Mouse (Mus musculus) lung, adult 2 months (tissue): Measurements from ENCODE around the gene Nme7. TPM values are rescaled to one million over a fixed set of nuclear protein-coding genes. Genes with fewer than 3 reads are reported as not detected.

Source experiments
- DNase-seq: peaks from one replicate; pipeline ENCODE4 v3.0.0; 2022
- H3K4me1 ChIP-seq: fragments of 200-500 bp; 2 replicates; pipeline ENCODE4 v1.6.1; 2011; ENCODE audit warnings: low read length; ENCODE audit not compliant: control insufficient read depth, insufficient read depth
- H3K4me3 ChIP-seq: fragments of 200-500 bp; replicated peaks from 2 replicates; pipeline ENCODE3; 2011; ENCODE audit warnings: low read depth, mild to moderate bottlenecking, control low read depth, low read length; ENCODE audit errors: extremely low read depth
- CTCF ChIP-seq: fragments of 200-500 bp; IDR thresholded peaks from 2 replicates; pipeline ENCODE4 v1.5.1; 2011; ENCODE audit warnings: mild to moderate bottlenecking, low read length, control low read depth; ENCODE audit not compliant: insufficient read depth
- POLR2A ChIP-seq: fragments of 200-500 bp; IDR thresholded peaks from 2 replicates; pipeline ENCODE4 v1.6.1; 2011; ENCODE audit warnings: low read depth, mild to moderate bottlenecking, control low read depth, low read length, borderline replicate concordance; ENCODE audit errors: extremely low read depth
- WGBS: fragments of 180-500 bp; shearing (Covaris S2); methylation state at CpG from one replicate; pipeline ENCODE4 v1.1.7; 2018; 5-methylcytosine and 5-hydroxymethylcytosine counted together
- polyA plus RNA-seq: library from polyadenylated mRNA; depleted of rRNA; stranded (reverse); fragments of >200 nt; gene quantifications from 2 replicates; pipeline ENCODE4 v1.2.3, GENCODE M21; 2012

Nme7 gene
- polyA plus RNA-seq, 1 experiment, result 5.0 TPM

DNA sequence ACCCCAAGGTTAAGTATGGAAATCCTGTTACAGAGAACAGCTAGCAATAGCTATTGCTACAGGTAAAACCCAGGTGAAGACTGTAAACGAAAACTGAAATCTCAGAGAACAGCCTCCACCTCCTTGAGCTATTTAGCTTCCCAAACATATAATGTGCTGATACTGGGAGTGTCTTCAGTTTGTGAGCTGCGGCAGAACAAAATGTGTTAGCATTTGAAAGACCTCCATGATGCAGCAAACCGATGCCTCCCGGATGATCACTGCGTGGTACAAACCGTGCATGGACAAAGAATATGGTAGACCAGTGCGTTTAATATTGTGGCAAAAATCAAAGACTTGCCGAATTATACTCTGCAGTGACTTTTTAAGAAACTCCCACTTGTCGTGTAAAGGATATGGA lies 71.7 kb downstream of the Nme7 start:
- WGBS, result 96% methylated on average over 9 of the region's 9 CpGs
- DNase-seq, result no peak
- Histone ChIP-seq H3K4me1 (no peaks in the 10 kb centered on the region), H3K4me3 (no peak overlapping the region)
- no peak for TF ChIP-seq POLR2A
- no peak for TF ChIP-seq CTCF

DNA sequence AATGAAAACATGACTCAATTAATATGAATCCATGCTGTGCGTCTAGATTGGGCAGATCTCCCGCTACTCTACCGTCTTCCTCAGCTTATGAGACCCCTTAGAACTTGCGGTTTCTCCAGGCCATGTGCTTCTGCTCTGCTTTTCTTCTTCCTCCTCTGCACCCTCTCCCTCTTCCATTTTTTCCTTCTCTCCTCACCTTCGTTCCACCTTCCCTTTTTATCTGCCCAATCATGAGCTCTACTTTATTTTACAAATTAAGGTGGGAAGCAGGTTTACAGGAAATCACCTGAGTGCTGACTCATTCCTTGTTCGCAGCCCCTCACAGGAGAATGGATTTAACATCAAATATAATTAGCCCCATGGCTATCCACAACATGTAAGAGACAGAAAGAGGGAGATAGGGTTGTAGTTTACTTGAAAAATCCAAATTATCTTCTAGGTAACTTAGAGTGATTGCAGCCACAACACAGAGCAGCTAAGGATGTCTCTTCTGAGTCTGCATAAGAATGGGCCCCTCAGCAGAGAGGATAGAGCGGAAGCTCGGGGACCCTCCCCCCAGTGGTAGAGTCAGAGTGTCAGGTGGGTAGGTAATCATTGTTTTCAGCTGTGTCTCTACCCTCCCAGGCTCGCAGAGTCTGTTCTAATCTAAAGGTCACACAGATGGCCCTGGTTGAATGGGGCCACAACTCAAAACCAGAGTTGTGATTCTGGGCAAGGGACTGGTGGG lies 73.0 kb downstream of the Nme7 start:
- H3K4me1 ChIP-seq, result no peaks in the 10 kb centered on the region
- WGBS, result 88% methylated on average over 9 of the region's 9 CpGs
- TF ChIP-seq POLR2A (no peak), CTCF (no peak)
- no peak for DNase-seq
- no peak overlapping the region for H3K4me3 ChIP-seq

GRCm38 (mm10) chr1:164383621-164384020 lies 79.7 kb downstream of the Nme7 start:
- no peak for DNase-seq
- Histone ChIP-seq H3K4me3 (no peak overlapping the region), H3K4me1 (no peaks in the 10 kb centered on the region)
- 93% methylated on average over 8 of the region's 8 CpGs for WGBS
- TF ChIP-seq POLR2A (no peak), CTCF (no peak)

DNA sequence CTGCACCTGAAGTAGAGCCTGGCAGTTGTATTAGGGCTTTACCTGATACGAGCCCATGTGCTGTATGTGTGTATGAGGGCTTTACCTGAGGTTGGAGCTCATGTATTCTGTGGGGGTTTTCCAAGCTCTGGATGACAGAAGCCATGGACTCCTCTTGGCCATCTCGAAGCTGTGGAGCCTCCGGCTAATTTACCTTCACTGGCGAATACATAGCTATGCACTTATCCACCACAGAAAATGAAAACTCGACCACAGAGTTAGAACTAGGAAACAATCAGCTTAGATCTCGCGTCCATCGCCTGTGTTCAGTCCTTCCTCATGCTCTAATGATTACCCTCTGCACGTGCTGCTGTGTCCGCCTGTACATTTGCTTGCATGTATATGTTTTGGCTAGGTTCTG lies 80.4 kb downstream of the Nme7 start:
- Histone ChIP-seq H3K4me1 (no peaks in the 10 kb centered on the region), H3K4me3 (no peak overlapping the region)
- WGBS, result 97% methylated on average over 10 of the region's 10 CpGs
- DNase-seq, result no peak
- TF ChIP-seq CTCF, result no peak
- TF ChIP-seq POLR2A, result no peak

GRCm38 (mm10) chr1:164384972-164385371 lies 81.1 kb downstream of the Nme7 start:
- WGBS, result 93% methylated on average over 6 of the region's 6 CpGs
- TF ChIP-seq CTCF (no peak), POLR2A (no peak)
- no peak overlapping the region for H3K4me3 ChIP-seq
- no peak for DNase-seq
- no peaks in the 10 kb centered on the region for H3K4me1 ChIP-seq

- WGBS, result 94% methylated on average over 4 of the region's 4 CpGs
- Histone ChIP-seq H3K4me3 (no peak overlapping the region), H3K4me1 (no peaks in the 10 kb centered on the region)
- no peak for DNase-seq
- no peak for TF ChIP-seq CTCF
- TF ChIP-seq POLR2A, result no peak
These were observed 85.8 kb downstream of the Nme7 start for GRCm38 (mm10) chr1:164389743-164390142.

- WGBS, result 62% methylated on average over 3 of the region's 3 CpGs
These were observed 88.3 kb downstream of the Nme7 start for GRCm38 (mm10) chr1:164392176-164392575.

DNA sequence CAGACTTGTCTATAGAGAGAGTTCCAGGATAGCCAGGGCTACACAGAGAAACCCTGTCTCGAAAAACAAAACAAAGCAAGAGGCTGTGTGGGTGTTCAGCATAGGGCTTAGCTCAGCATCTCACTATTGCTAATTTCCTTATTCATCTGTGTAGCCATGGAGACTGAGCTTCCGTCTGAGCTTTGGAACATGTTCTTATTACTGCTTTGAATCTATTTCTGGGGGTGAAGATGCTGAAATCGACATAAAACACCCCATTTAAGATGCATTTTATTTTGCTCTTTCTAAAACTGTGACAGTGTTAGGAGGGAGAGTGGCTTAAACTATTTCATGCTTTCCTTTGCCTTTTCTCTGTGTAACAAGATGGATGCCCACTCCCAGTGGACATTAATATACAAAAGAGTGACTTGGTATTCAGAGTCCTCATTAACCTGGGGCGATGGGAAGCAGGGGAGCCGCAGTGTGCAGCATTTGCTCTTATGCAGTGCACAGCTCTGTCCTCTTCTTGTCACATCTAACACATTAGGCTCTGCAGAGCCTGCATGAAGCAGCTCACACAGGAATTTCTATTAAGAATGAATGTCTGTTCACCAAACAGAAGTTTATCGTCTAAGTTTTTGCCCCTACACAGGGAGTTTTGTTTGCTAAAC lies 91.3 kb downstream of the Nme7 start:
- no peak for DNase-seq
- WGBS, result 84% methylated on average over 6 of the region's 6 CpGs
- no peak for TF ChIP-seq CTCF
- no peak for TF ChIP-seq POLR2A
- Histone ChIP-seq H3K4me1 (no peaks in the 10 kb centered on the region), H3K4me3 (no peak overlapping the region)

More at GRCm38 (mm10) chr1:164392176-164392575, 88.3 kb downstream of the Nme7 start:
- H3K4me1 ChIP-seq, result no peaks in the 10 kb centered on the region
- TF ChIP-seq POLR2A (no peak), CTCF (no peak)
- no peak overlapping the region for H3K4me3 ChIP-seq
- DNase-seq, result no peak

DNA sequence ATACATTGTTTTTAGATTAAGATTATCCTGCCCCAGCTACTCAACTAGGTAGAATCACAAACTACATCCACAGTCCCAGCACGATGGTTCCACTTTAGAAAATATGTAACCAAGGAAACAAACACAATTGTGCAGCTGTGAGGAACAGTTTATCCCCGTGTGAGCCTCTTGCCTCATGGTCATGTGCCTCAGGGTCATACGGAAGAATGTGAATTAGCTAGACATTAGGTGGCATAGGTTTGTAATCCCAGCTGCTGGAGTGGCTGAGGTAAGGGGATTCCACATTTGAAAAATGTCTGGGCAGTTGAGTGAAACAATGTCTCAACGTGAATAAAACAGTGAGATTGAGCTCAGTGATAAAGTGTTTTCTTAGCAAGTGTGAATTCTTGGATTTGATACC lies 93.8 kb downstream of the Nme7 start:
- 37% methylated on average over 4 of the region's 4 CpGs for WGBS
- Histone ChIP-seq H3K4me3 (no peak overlapping the region), H3K4me1 (no peaks in the 10 kb centered on the region)
- no peak for DNase-seq
- TF ChIP-seq CTCF (no peak), POLR2A (no peak)

DNA sequence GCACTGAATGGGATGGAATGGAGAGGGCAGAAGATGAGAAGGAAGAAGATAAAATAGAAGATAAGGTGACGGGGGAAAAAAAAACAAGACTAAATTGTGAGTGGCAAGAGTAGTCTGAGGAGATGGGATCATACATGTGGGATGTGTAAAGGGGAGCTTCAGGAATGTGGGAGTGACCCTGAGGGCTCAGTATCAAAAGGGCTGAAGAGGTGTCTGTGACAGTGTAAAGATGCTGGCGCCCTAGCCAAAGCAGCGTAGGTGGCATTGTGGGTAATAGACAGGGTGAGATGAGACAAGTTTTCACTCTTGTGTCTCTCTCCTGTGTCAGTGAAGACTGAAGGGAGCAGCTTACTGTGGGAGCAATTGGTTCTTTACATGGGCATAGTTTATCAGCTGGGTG lies 95.7 kb downstream of the Nme7 start:
- 76% methylated on average over 3 of the region's 3 CpGs for WGBS
- Histone ChIP-seq H3K4me1 (no peaks in the 10 kb centered on the region), H3K4me3 (no peak overlapping the region)
- DNase-seq, result no peak
- TF ChIP-seq POLR2A, result no peak
- TF ChIP-seq CTCF, result no peak

DNA sequence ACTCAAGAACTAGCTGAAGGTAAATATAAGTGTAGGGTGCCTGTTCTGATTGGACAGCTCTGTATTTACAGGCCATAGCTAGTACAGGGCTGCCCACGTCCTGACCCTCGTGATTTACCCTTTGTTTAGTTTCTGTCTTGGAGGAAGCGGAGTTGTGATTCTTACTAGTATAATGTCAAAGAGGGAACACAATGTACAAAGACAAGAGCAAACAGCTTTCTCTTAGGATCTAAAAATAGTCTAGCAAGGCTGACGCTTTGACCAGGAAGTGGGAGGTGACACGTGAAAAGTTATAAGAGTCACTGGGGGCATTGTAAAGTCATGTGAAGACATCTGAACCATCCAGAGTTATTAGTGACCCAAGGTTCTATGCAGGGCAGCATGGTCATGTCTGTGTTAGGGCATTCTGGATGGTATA lies 101.5 kb downstream of the Nme7 start:
- Histone ChIP-seq H3K4me1 (peaks cover 8% of the 10 kb centered on the region), H3K4me3 (no peak overlapping the region)
- TF ChIP-seq CTCF (no peak), POLR2A (no peak)
- no peak for DNase-seq
- 11% methylated on average over 5 of the region's 5 CpGs for WGBS
